Mouse (Mus musculus) limb, embryonic 13.5 days (tissue): ENCODE results near the gene Rnaseh2c. TPM values are rescaled to one million over a fixed set of nuclear protein-coding genes. Genes with fewer than 3 reads are reported as not detected.

Experiments
- ATAC-seq: fragments of 200-750 bp; cut with Nextera tagmentation; 2 replicates; pipeline ENCODE4 v1.8.0; 2017; ENCODE audit warnings: low read depth, moderate number of reproducible peaks, moderate TSS enrichment; ENCODE audit not compliant: low FRiP score
- H3K27ac ChIP-seq: fragments of 300-500 bp; sonication (generic); 2 replicates; pipeline ENCODE4 v1.5.1; 2015; ENCODE audit warnings: inconsistent platforms, mild to moderate bottlenecking, moderate library complexity
- H3K27me3 ChIP-seq: fragments of 300-500 bp; sonication (generic); 2 replicates; pipeline ENCODE4 v1.6.1; 2015; ENCODE audit warnings: mild to moderate bottlenecking, inconsistent platforms
- H3K36me3 ChIP-seq: fragments of 300-500 bp; sonication (generic); 2 replicates; pipeline ENCODE4 v1.6.1; 2015; ENCODE audit warnings: inconsistent platforms, mild to moderate bottlenecking, moderate library complexity
- H3K4me1 ChIP-seq: fragments of 300-500 bp; sonication (generic); 2 replicates; pipeline ENCODE4 v1.6.1; 2015; ENCODE audit warnings: inconsistent platforms
- H3K4me2 ChIP-seq: fragments of 300-500 bp; sonication (generic); replicated peaks from 2 replicates; pipeline ENCODE4 v1.6.1; 2015; ENCODE audit warnings: inconsistent platforms, mild to moderate bottlenecking, moderate library complexity
- H3K4me3 ChIP-seq: fragments of 300-500 bp; sonication (generic); 2 replicates; pipeline ENCODE4 v1.5.1; 2015; ENCODE audit warnings: moderate library complexity, mild to moderate bottlenecking, inconsistent platforms
- H3K9ac ChIP-seq: fragments of 300-500 bp; sonication (generic); 2 replicates; pipeline ENCODE4 v1.6.1; 2015; ENCODE audit warnings: mild to moderate bottlenecking, inconsistent platforms
- H3K9me3 ChIP-seq: fragments of 300-500 bp; sonication (generic); 2 replicates; pipeline ENCODE4 v1.6.1; 2016; ENCODE audit warnings: inconsistent platforms
- WGBS: fragments of 180-500 bp; shearing (Covaris S2); methylation state at CpG from one replicate; pipeline ENCODE4 v1.1.7; 2015; 5-methylcytosine and 5-hydroxymethylcytosine counted together
- polyA plus RNA-seq: library from polyadenylated mRNA; unstranded; fragments of >200 nt; fragmentation: Nextera tagmentation; extraction: Ambion mirVana; gene quantifications from 2 replicates; pipeline ENCODE4 v1.2.1, GENCODE M21; 2015

Rnaseh2c gene
- polyA plus RNA-seq, 1 experiment from 2014 or later = 143 TPM

GRCm38 (mm10) chr19:5612762-5613411 is 11.2 kb downstream of the Rnaseh2c start:
- H3K4me1 ChIP-seq = peaks cover 20% of the 10 kb centered on the region
- no peak for ATAC-seq
- H3K9me3 ChIP-seq = no peaks in the 10 kb centered on the region
- H3K27ac ChIP-seq = no peak overlapping the region
- H3K4me2 ChIP-seq = no peak overlapping the region
- WGBS = 71% methylated on average over 3 of the region's 3 CpGs
- H3K4me3 ChIP-seq = no peak overlapping the region
- peaks cover 11% of the 10 kb centered on the region for H3K36me3 ChIP-seq
- no peak overlapping the region for H3K9ac ChIP-seq
- peaks cover 2% of the 10 kb centered on the region; the same call in 1 of the 2 replicates for H3K27me3 ChIP-seq

GRCm38 (mm10) chr19:5614953-5615352 is 13.3 kb downstream of the Rnaseh2c start:
- ATAC-seq = no peak
- Histone ChIP-seq H3K9me3 (no peaks in the 10 kb centered on the region), H3K9ac (no peak overlapping the region), H3K36me3 (no peaks in the 10 kb centered on the region), H3K27me3 (peaks cover 2% of the 10 kb centered on the region; the same call in 1 of the 2 replicates), H3K4me1 (peaks cover 7% of the 10 kb centered on the region), H3K27ac (no peak overlapping the region), H3K4me2 (no peak overlapping the region), H3K4me3 (no peak overlapping the region)
- WGBS = 54% methylated on average over 2 of the region's 2 CpGs

GRCm38 (mm10) chr19:5620007-5620406 is 18.3 kb downstream of the Rnaseh2c start:
- WGBS = 83% methylated on average over 4 of the region's 4 CpGs
- no peaks in the 10 kb centered on the region for H3K36me3 ChIP-seq
- no peaks in the 10 kb centered on the region for H3K9me3 ChIP-seq
- H3K27me3 ChIP-seq = no peaks in the 10 kb centered on the region
- no peak overlapping the region for H3K4me2 ChIP-seq
- H3K4me3 ChIP-seq = no peak overlapping the region
- no peak overlapping the region for H3K27ac ChIP-seq
- no peak overlapping the region for H3K9ac ChIP-seq
- no peak for ATAC-seq
- H3K4me1 ChIP-seq = no peaks in the 10 kb centered on the region

GRCm38 (mm10) chr19:5621884-5622283 is 20.2 kb downstream of the Rnaseh2c start:
- no peak overlapping the region for H3K4me3 ChIP-seq
- H3K36me3 ChIP-seq = no peaks in the 10 kb centered on the region
- no peak overlapping the region for H3K4me2 ChIP-seq
- H3K27me3 ChIP-seq = no peaks in the 10 kb centered on the region
- no peak overlapping the region for H3K27ac ChIP-seq
- WGBS = 80% methylated on average over 5 of the region's 5 CpGs
- no peak for ATAC-seq
- no peaks in the 10 kb centered on the region for H3K9me3 ChIP-seq
- H3K9ac ChIP-seq = no peak overlapping the region
- H3K4me1 ChIP-seq = no peaks in the 10 kb centered on the region

- Histone ChIP-seq H3K9me3 (no peaks in the 10 kb centered on the region), H3K9ac (no peak overlapping the region), H3K27me3 (no peaks in the 10 kb centered on the region), H3K4me1 (no peaks in the 10 kb centered on the region), H3K36me3 (no peaks in the 10 kb centered on the region), H3K4me2 (no peak overlapping the region), H3K4me3 (no peak overlapping the region), H3K27ac (no peak overlapping the region)
- ATAC-seq = no peak
- 87% methylated on average over 8 of the region's 8 CpGs for WGBS
Measured at GRCm38 (mm10) chr19:5625311-5625710, 23.6 kb downstream of the Rnaseh2c start.

- no peaks in the 10 kb centered on the region for H3K4me1 ChIP-seq
- no peaks in the 10 kb centered on the region for H3K27me3 ChIP-seq
- no peak for ATAC-seq
- no peak overlapping the region for H3K9ac ChIP-seq
- H3K4me2 ChIP-seq = no peak overlapping the region
- H3K4me3 ChIP-seq = no peak overlapping the region
- no peak overlapping the region for H3K27ac ChIP-seq
- H3K9me3 ChIP-seq = no peaks in the 10 kb centered on the region
- H3K36me3 ChIP-seq = no peaks in the 10 kb centered on the region
Measured at GRCm38 (mm10) chr19:5629907-5630306, 28.2 kb downstream of the Rnaseh2c start.

DNA sequence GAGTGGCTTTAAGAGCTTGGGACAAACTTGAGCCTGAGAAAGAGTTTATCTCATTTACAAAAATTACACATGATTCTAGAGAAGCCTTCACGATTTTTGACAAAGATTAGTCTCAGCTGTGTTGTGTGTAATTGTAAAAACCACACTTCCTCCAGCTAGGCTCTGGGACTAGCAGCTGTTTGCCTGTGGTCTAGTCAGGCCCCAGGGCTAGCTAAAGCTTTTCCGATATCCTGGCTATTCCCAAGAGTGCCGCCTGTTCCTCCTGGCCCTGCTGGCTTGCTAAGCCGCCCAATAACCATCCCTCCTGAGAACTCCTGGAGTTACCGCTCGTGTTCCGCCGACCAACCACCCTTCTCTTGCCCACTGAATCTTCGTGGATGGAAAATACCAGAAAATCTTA is 30.4 kb downstream of the Rnaseh2c start:
- Histone ChIP-seq H3K27me3 (no peaks in the 10 kb centered on the region), H3K9me3 (no peaks in the 10 kb centered on the region), H3K27ac (no peak overlapping the region), H3K36me3 (no peaks in the 10 kb centered on the region), H3K4me1 (peaks cover 10% of the 10 kb centered on the region), H3K4me2 (no peak overlapping the region), H3K9ac (no peak overlapping the region), H3K4me3 (no peak overlapping the region)
- 64% methylated on average over 9 of the region's 9 CpGs for WGBS
- no peak for ATAC-seq

DNA sequence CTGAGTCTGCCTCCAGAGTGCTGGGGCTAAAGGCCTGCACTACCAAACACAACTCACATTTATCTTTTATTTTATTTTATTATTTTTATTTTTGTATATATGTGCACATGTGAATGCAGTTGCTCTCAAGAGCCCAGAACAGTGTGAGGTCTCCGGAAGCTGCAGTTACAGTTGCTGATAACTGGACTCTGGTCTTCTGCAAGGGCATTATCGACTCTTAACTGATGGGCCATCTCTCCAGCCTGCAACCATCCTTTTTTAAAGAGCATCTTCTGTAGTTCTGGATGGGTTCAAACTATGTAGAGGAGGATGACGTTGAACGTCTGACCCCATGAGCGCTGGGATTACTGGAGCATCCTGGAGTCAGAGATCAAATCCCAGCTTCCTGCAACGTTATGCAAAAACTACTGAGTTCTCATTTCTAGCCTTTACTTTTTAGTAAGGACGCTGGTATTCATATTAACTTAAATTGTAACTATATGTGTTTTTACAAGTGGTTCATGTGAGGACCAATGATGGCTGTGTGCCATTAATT is 34.4 kb downstream of the Rnaseh2c start:
- H3K9me3 ChIP-seq = no peaks in the 10 kb centered on the region
- no peak overlapping the region for H3K4me3 ChIP-seq
- ATAC-seq = no peak
- peaks cover 27% of the 10 kb centered on the region for H3K36me3 ChIP-seq
- peaks cover 26% of the 10 kb centered on the region for H3K4me1 ChIP-seq
- H3K9ac ChIP-seq = no peak overlapping the region
- 80% methylated on average over 7 of the region's 7 CpGs for WGBS
- H3K4me2 ChIP-seq = peak overlapping the region; percentile 92
- no peak overlapping the region for H3K27ac ChIP-seq
- H3K27me3 ChIP-seq = no peaks in the 10 kb centered on the region

DNA sequence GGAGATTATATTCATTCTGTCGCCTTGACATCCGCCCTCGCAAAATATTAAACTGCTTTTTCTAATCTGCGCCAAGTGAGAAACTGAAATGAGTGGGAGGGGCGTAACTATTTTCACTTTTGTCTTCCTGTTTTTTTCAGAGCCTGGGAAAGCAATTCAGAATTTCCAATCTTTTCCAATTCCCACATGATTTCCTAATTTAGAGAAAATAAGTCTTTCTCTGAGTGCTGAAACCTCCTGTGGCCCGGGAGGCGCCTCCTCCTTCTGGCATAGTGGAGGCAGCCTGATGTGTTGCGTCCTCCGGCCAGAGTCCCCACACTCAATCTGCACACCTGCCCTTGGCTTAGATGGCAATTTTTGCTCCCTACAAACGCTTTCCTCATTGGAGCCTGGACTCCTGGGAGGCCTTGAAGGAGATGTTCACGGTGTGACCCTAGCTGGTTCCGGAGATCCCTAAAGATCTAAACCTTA is 34.9 kb downstream of the Rnaseh2c start:
- H3K36me3 ChIP-seq = peaks cover 32% of the 10 kb centered on the region
- no peaks in the 10 kb centered on the region for H3K27me3 ChIP-seq
- H3K4me3 ChIP-seq = peak overlapping the region; percentile 79
- WGBS = 36% methylated on average over 12 of the region's 12 CpGs
- no peaks in the 10 kb centered on the region for H3K9me3 ChIP-seq
- peaks cover 26% of the 10 kb centered on the region for H3K4me1 ChIP-seq
- ATAC-seq = no peak
- H3K4me2 ChIP-seq = peak overlapping the region; percentile 92
- H3K9ac ChIP-seq = peak overlapping the region; percentile 87
- peak overlapping the region; percentile 82 for H3K27ac ChIP-seq

- Histone ChIP-seq H3K36me3 (peaks cover 40% of the 10 kb centered on the region), H3K9ac (peak within 1 kb of the TSS; percentile 87), H3K27ac (peak within 1 kb of the TSS; percentile 82), H3K4me2 (peak within 1 kb of the TSS; percentile 92), H3K4me1 (peaks cover 26% of the 10 kb centered on the region), H3K9me3 (no peaks in the 10 kb centered on the region), H3K27me3 (no peaks in the 10 kb centered on the region), H3K4me3 (peak within 1 kb of the TSS; percentile 79)
- ATAC-seq = peak; percentile 83
- under 1% methylated on average over 86 of the region's 109 CpGs for WGBS
Measured at GRCm38 (mm10) chr19:5637069-5638047, 35.7 kb downstream of the Rnaseh2c start, which contains the start of gene Rela. Rela (plus strand) TSS chr19:5637483.

DNA sequence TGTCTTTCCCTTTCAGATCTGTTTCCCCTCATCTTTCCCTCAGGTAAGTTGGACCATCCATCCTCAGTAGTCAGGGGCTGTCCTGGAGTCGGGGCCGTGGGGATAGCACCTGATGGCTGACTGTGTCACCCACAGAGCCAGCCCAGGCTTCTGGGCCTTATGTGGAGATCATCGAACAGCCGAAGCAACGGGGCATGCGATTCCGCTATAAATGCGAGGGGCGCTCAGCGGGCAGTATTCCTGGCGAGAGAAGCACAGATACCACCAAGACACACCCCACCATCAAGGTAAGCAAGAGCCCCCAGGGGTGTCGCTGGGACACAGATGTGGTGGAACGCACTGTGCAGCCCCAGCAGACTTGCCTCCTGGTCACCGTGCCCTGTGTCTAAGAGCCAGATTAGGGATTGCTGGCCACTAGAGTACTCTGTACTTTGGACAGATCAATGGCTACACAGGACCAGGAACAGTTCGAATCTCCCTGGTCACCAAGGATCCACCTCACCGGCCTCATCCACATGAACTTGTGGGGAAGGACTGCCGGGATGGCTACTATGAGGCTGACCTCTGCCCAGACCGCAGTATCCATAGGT is 36.8 kb downstream of the Rnaseh2c start:
- no peaks in the 10 kb centered on the region for H3K27me3 ChIP-seq
- H3K4me2 ChIP-seq = peak overlapping the region; percentile 92
- peaks cover 50% of the 10 kb centered on the region for H3K36me3 ChIP-seq
- no peak for ATAC-seq
- peak overlapping the region; percentile 79 for H3K4me3 ChIP-seq
- H3K27ac ChIP-seq = no peak overlapping the region
- peak overlapping the region; percentile 87 for H3K9ac ChIP-seq
- 90% methylated on average over 18 of the region's 18 CpGs for WGBS
- H3K9me3 ChIP-seq = no peaks in the 10 kb centered on the region
- H3K4me1 ChIP-seq = peaks cover 26% of the 10 kb centered on the region

GRCm38 (mm10) chr19:5640339-5640738 is 38.7 kb downstream of the Rnaseh2c start:
- Histone ChIP-seq H3K4me2 (no peak overlapping the region), H3K9ac (no peak overlapping the region), H3K27ac (no peak overlapping the region), H3K4me3 (no peak overlapping the region), H3K27me3 (no peaks in the 10 kb centered on the region), H3K36me3 (peaks cover 69% of the 10 kb centered on the region), H3K4me1 (peaks cover 26% of the 10 kb centered on the region), H3K9me3 (no peaks in the 10 kb centered on the region)
- ATAC-seq = no peak
- 70% methylated on average over 9 of the region's 9 CpGs for WGBS
